Mouse (Mus musculus) layer of hippocampus, adult 18-20 months (tissue): ENCODE measurements around the gene Gm21891. TPM values are rescaled to one million over a fixed set of nuclear protein-coding genes. Genes with fewer than 3 reads are reported as not detected.
"Not testable (repeated sequence)": the region's sequence is repeated elsewhere in the genome, so short reads cannot be mapped to it uniquely, and the experiment has no call there.

ENCODE experiments used
- DNase-seq, 2 experiments: peaks; one replicate each; pipeline ENCODE4 v3.0.0; 2022; ENCODE audit warnings: low spot score in 2 of 2
- long read RNA-seq: library from polyadenylated mRNA; stranded (forward); transcript quantifications from one replicate; pipeline ENCODE4 v2.0.0, GENCODE M21; 2021
- total RNA-seq, 2 experiments: library from RNA; stranded (reverse); gene quantifications; 2 replicates each; pipeline ENCODE4 v1.2.3; 2021

Gm21891 gene
- not detected for total RNA-seq
- long read RNA-seq, result 0 reads

GRCm38 (mm10) chrY:13133392-13133791 lies at the start of gene Gm21891:
Gene Gm21891, minus strand, starts transcription at chrY:13133492.
- DNase-seq, result not testable (repeated sequence)

- DNase-seq, result not testable (repeated sequence)
Measured at GRCm38 (mm10) chrY:13161668-13162067, 28.4 kb upstream of the Gm21891 start, which contains the start of gene Gm21425. Gene Gm21425, plus strand, starts transcription at chrY:13161968.

Other genes starting within 250 kb of the Gm21891 start
- not detected for gene Gm20807, start 90.6 kb downstream of the Gm21891 start, total RNA-seq
- gene Gm21425, start 28.5 kb upstream of the Gm21891 start, total RNA-seq, result not detected
- gene Gm21828, start 90.4 kb upstream of the Gm21891 start, total RNA-seq, result not detected
- gene Gm21440, start 118.9 kb upstream of the Gm21891 start, total RNA-seq, result not detected
- gene Gm21454, start 119.0 kb upstream of the Gm21891 start, total RNA-seq, result not detected
- gene Gm21725, start 215.6 kb upstream of the Gm21891 start, total RNA-seq, result not detected